Mouse (Mus musculus): Measurements from ENCODE around the gene Cldn34b2. TPM values are rescaled to one million over a fixed set of nuclear protein-coding genes. Genes with fewer than 3 reads are reported as not detected.

The Cldn34b2 gene
- polyA plus RNA-seq, 1 experiment, result not detected

- no peak overlapping the region for H3K4me2 ChIP-seq (ENCODE audit: low read depth)
- H3K4me3 ChIP-seq, result no peak overlapping the region
- H3K27me3 ChIP-seq (ENCODE audit: control insufficient read depth, insufficient read depth, insufficient read length), result no peaks in the 10 kb centered on the region
- H3ac ChIP-seq (ENCODE audit: control insufficient read depth, insufficient read length), result no peak overlapping the region
- no peaks in the 10 kb centered on the region for H3K36me3 ChIP-seq (ENCODE audit: control insufficient read depth, insufficient read depth)
- no peak for TF ChIP-seq MYOG (IDR thresholded peaks at IDR 0.05; ENCODE audit: control insufficient read depth in 1 of 3, insufficient read depth in 1 of 3, insufficient read length in 2 of 3, low read depth in 2 of 3)
- TF ChIP-seq USF1 (IDR thresholded peaks at IDR 0.05; ENCODE audit: low read depth), result no peak
- no peak for TF ChIP-seq REST (IDR thresholded peaks at IDR 0.05; ENCODE audit: insufficient read depth, insufficient read length)
- TF ChIP-seq CEBPB (IDR thresholded peaks at IDR 0.05; ENCODE audit: insufficient read depth, poor library complexity, severe bottlenecking), result no peak
- no peak for TF ChIP-seq TCF12 (IDR thresholded peaks at IDR 0.05; ENCODE audit: insufficient read depth, poor library complexity, severe bottlenecking)
- no peak for TF ChIP-seq TCF3 (IDR thresholded peaks at IDR 0.05; ENCODE audit: insufficient read length, low read depth)
- no peak for TF ChIP-seq POLR2A (IDR thresholded peaks at IDR 0.05; ENCODE audit: insufficient read length, low read depth)
- TF ChIP-seq E2F4 (IDR thresholded peaks at IDR 0.05; ENCODE audit: insufficient read depth), result no peak
- TF ChIP-seq POLR2AphosphoS2 (IDR thresholded peaks at IDR 0.05; ENCODE audit: insufficient read length, low read depth), result no peak
- no peak for TF ChIP-seq SRF (IDR thresholded peaks at IDR 0.05; ENCODE audit: control insufficient read depth, insufficient read length, low read depth)
- no peak for TF ChIP-seq MYOD1 (IDR thresholded peaks at IDR 0.05; ENCODE audit: control insufficient read depth in 1 of 3, insufficient read length in 2 of 3, low read depth in 2 of 3)
- TF ChIP-seq MAX (IDR thresholded peaks at IDR 0.05; ENCODE audit: low read depth), result no peak
- no peaks in the 10 kb centered on the region for H3K79me2 ChIP-seq (ENCODE audit: control insufficient read depth, insufficient read depth)
Observed at GRCm38 (mm10) chrX:155171754-155172153, 43.5 kb upstream of the Cldn34b2 start.

GRCm38 (mm10) chrX:155169886-155170285 is 41.7 kb upstream of the Cldn34b2 start:
- no peaks in the 10 kb centered on the region for H3K27me3 ChIP-seq (ENCODE audit: control insufficient read depth, insufficient read depth, insufficient read length)
- H3K36me3 ChIP-seq (ENCODE audit: control insufficient read depth, insufficient read depth), result no peaks in the 10 kb centered on the region
- no peak overlapping the region for H3K4me2 ChIP-seq (ENCODE audit: low read depth)
- no peaks in the 10 kb centered on the region for H3K79me2 ChIP-seq (ENCODE audit: control insufficient read depth, insufficient read depth)
- TF ChIP-seq USF1 (IDR thresholded peaks at IDR 0.05; ENCODE audit: low read depth) (no peak), POLR2AphosphoS2 (IDR thresholded peaks at IDR 0.05; ENCODE audit: insufficient read length, low read depth) (no peak), TCF3 (IDR thresholded peaks at IDR 0.05; ENCODE audit: insufficient read length, low read depth) (no peak), REST (IDR thresholded peaks at IDR 0.05; ENCODE audit: insufficient read depth, insufficient read length) (no peak), MYOG (IDR thresholded peaks at IDR 0.05; ENCODE audit: control insufficient read depth in 1 of 3, insufficient read depth in 1 of 3, insufficient read length in 2 of 3, low read depth in 2 of 3) (no peak), POLR2A (IDR thresholded peaks at IDR 0.05; ENCODE audit: insufficient read length, low read depth) (no peak), SRF (IDR thresholded peaks at IDR 0.05; ENCODE audit: control insufficient read depth, insufficient read length, low read depth) (no peak)
- H3K4me3 ChIP-seq, result no peak overlapping the region
- H3ac ChIP-seq (ENCODE audit: control insufficient read depth, insufficient read length), result no peak overlapping the region

GRCm38 (mm10) chrX:155167667-155168066 is 39.5 kb upstream of the Cldn34b2 start:
- Histone ChIP-seq H3K4me2 (ENCODE audit: low read depth) (peak overlapping the region; percentile 36), H3K4me3 (no peak overlapping the region), H3K79me2 (ENCODE audit: control insufficient read depth, insufficient read depth) (no peaks in the 10 kb centered on the region), H3K27me3 (ENCODE audit: control insufficient read depth, insufficient read depth, insufficient read length) (no peaks in the 10 kb centered on the region), H3K36me3 (ENCODE audit: control insufficient read depth, insufficient read depth) (no peaks in the 10 kb centered on the region), H3ac (ENCODE audit: control insufficient read depth, insufficient read length) (no peak overlapping the region)
- TF ChIP-seq MYOG (IDR thresholded peaks at IDR 0.05; ENCODE audit: control insufficient read depth in 1 of 3, insufficient read depth in 1 of 3, insufficient read length in 2 of 3, low read depth in 2 of 3) (peak; percentile 16 to 87 (median 73)), SRF (IDR thresholded peaks at IDR 0.05; ENCODE audit: control insufficient read depth, insufficient read length, low read depth) (no peak), TCF3 (IDR thresholded peaks at IDR 0.05; ENCODE audit: insufficient read length, low read depth) (peak; percentile 32), POLR2A (IDR thresholded peaks at IDR 0.05; ENCODE audit: insufficient read length, low read depth) (no peak), MYOD1 (IDR thresholded peaks at IDR 0.05; ENCODE audit: control insufficient read depth in 1 of 3, insufficient read length in 2 of 3, low read depth in 2 of 3) (peak; percentile 66 to 93 (median 75))

- H3ac ChIP-seq (ENCODE audit: control insufficient read depth, insufficient read length), result no peak overlapping the region
- no peaks in the 10 kb centered on the region for H3K36me3 ChIP-seq (ENCODE audit: control insufficient read depth, insufficient read depth)
- H3K4me3 ChIP-seq, result no peak overlapping the region
- H3K27me3 ChIP-seq (ENCODE audit: control insufficient read depth, insufficient read depth, insufficient read length), result no peaks in the 10 kb centered on the region
- no peak overlapping the region for H3K4me2 ChIP-seq (ENCODE audit: low read depth)
- TF ChIP-seq MYOG (IDR thresholded peaks at IDR 0.05; ENCODE audit: control insufficient read depth in 1 of 3, insufficient read depth in 1 of 3, insufficient read length in 2 of 3, low read depth in 2 of 3) (peak in 1 of 3 experiments; percentile 46), USF1 (IDR thresholded peaks at IDR 0.05; ENCODE audit: low read depth) (no peak), POLR2AphosphoS2 (IDR thresholded peaks at IDR 0.05; ENCODE audit: insufficient read length, low read depth) (no peak), MYOD1 (IDR thresholded peaks at IDR 0.05; ENCODE audit: control insufficient read depth in 1 of 3, insufficient read length in 2 of 3, low read depth in 2 of 3) (peak in 1 of 3 experiments; percentile 80), POLR2A (IDR thresholded peaks at IDR 0.05; ENCODE audit: insufficient read length, low read depth) (no peak), TCF12 (IDR thresholded peaks at IDR 0.05; ENCODE audit: insufficient read depth, poor library complexity, severe bottlenecking) (peak; percentile 10), TCF3 (IDR thresholded peaks at IDR 0.05; ENCODE audit: insufficient read length, low read depth) (no peak), E2F4 (IDR thresholded peaks at IDR 0.05; ENCODE audit: insufficient read depth) (no peak), CEBPB (IDR thresholded peaks at IDR 0.05; ENCODE audit: insufficient read depth, poor library complexity, severe bottlenecking) (no peak), REST (IDR thresholded peaks at IDR 0.05; ENCODE audit: insufficient read depth, insufficient read length) (no peak), MAX (IDR thresholded peaks at IDR 0.05; ENCODE audit: low read depth) (no peak), SRF (IDR thresholded peaks at IDR 0.05; ENCODE audit: control insufficient read depth, insufficient read length, low read depth) (no peak)
- H3K79me2 ChIP-seq (ENCODE audit: control insufficient read depth, insufficient read depth), result no peaks in the 10 kb centered on the region
Observed at GRCm38 (mm10) chrX:155166313-155166712, 38.1 kb upstream of the Cldn34b2 start.

- Histone ChIP-seq H3K4me2 (ENCODE audit: low read depth) (no peak overlapping the region), H3K4me3 (no peak overlapping the region), H3K79me2 (ENCODE audit: control insufficient read depth, insufficient read depth) (no peaks in the 10 kb centered on the region), H3K27me3 (ENCODE audit: control insufficient read depth, insufficient read depth, insufficient read length) (no peaks in the 10 kb centered on the region), H3K36me3 (ENCODE audit: control insufficient read depth, insufficient read depth) (no peaks in the 10 kb centered on the region), H3ac (ENCODE audit: control insufficient read depth, insufficient read length) (no peak overlapping the region)
- TF ChIP-seq REST (IDR thresholded peaks at IDR 0.05; ENCODE audit: insufficient read depth, insufficient read length) (no peak), SRF (IDR thresholded peaks at IDR 0.05; ENCODE audit: control insufficient read depth, insufficient read length, low read depth) (no peak), POLR2A (IDR thresholded peaks at IDR 0.05; ENCODE audit: insufficient read length, low read depth) (no peak), TCF12 (IDR thresholded peaks at IDR 0.05; ENCODE audit: insufficient read depth, poor library complexity, severe bottlenecking) (no peak), MAX (IDR thresholded peaks at IDR 0.05; ENCODE audit: low read depth) (no peak), TCF3 (IDR thresholded peaks at IDR 0.05; ENCODE audit: insufficient read length, low read depth) (no peak), MYOG (IDR thresholded peaks at IDR 0.05; ENCODE audit: control insufficient read depth in 1 of 3, insufficient read depth in 1 of 3, insufficient read length in 2 of 3, low read depth in 2 of 3) (no peak), CEBPB (IDR thresholded peaks at IDR 0.05; ENCODE audit: insufficient read depth, poor library complexity, severe bottlenecking) (no peak), MYOD1 (IDR thresholded peaks at IDR 0.05; ENCODE audit: control insufficient read depth in 1 of 3, insufficient read length in 2 of 3, low read depth in 2 of 3) (no peak), E2F4 (IDR thresholded peaks at IDR 0.05; ENCODE audit: insufficient read depth) (no peak), POLR2AphosphoS2 (IDR thresholded peaks at IDR 0.05; ENCODE audit: insufficient read length, low read depth) (no peak), USF1 (IDR thresholded peaks at IDR 0.05; ENCODE audit: low read depth) (no peak)
Observed at GRCm38 (mm10) chrX:155163553-155163952, 35.3 kb upstream of the Cldn34b2 start.

Data from myocyte (in vitro differentiated cells).